Mouse (Mus musculus): ENCODE measurements around the gene Abcc12.

- TF ChIP-seq MAFK (IDR thresholded peaks at IDR 0.05; ENCODE audit: insufficient read depth, low read depth, low read length) (no peak), HCFC1 (IDR thresholded peaks at IDR 0.05; ENCODE audit: borderline replicate concordance, insufficient read depth, low read length) (no peak)
Observed at GRCm38 (mm10) chr8:86536663-86536987, 43.9 kb downstream of the Abcc12 start.

All from ES-E14 (cell line).